Mouse (Mus musculus) cerebellum, postnatal 10 days (tissue): ENCODE results near the gene Tax1bp3.
A peak's percentile ranks its signal among the peaks of the same experiment; 100 is the strongest.

Source experiments
- DNase-seq, 2 experiments: peaks; one replicate each; pipeline ENCODE4 v3.0.0; 2021; ENCODE audit warnings: mixed read lengths in 2 of 2

Tax1bp3 gene

GRCm38 (mm10) chr11:73176608-73177508 lies at the start of gene Tax1bp3, which contains the start of gene Emc6:
Tax1bp3 (plus strand) TSS chr11:73177083.
Emc6 (minus strand) TSS chr11:73177037.
- peak; percentile 97 to 98 for DNase-seq

GRCm38 (mm10) chr11:73131020-73131419 lies 45.9 kb upstream of the Tax1bp3 start:
- no peak for DNase-seq

GRCm38 (mm10) chr11:73132999-73133398 lies 43.9 kb upstream of the Tax1bp3 start:
- no peak for DNase-seq

GRCm38 (mm10) chr11:73134222-73134621 lies 42.7 kb upstream of the Tax1bp3 start:
- DNase-seq = no peak

- no peak for DNase-seq
These were observed 40.3 kb upstream of the Tax1bp3 start for GRCm38 (mm10) chr11:73136587-73136986.

- no peak for DNase-seq
These were observed 39.8 kb upstream of the Tax1bp3 start for GRCm38 (mm10) chr11:73137116-73137515.

GRCm38 (mm10) chr11:73137591-73138501 lies 39.0 kb upstream of the Tax1bp3 start, which contains the start of gene Haspin:
Haspin (minus strand) TSS chr11:73138294.
- DNase-seq = peak; percentile 96

- DNase-seq = no peak
These were observed 32.6 kb upstream of the Tax1bp3 start for GRCm38 (mm10) chr11:73144261-73144681.

- peak in 1 of 2 experiments; percentile 33 for DNase-seq
These were observed 30.6 kb upstream of the Tax1bp3 start for GRCm38 (mm10) chr11:73146026-73146974.

GRCm38 (mm10) chr11:73146975-73147365 lies 29.9 kb upstream of the Tax1bp3 start:
- no peak for DNase-seq

- DNase-seq = no peak
These were observed 28.7 kb upstream of the Tax1bp3 start for GRCm38 (mm10) chr11:73148209-73148608.

GRCm38 (mm10) chr11:73155071-73155470 lies 21.8 kb upstream of the Tax1bp3 start:
- peak in 1 of 2 experiments; percentile 23 for DNase-seq

GRCm38 (mm10) chr11:73159957-73160810 lies 16.7 kb upstream of the Tax1bp3 start, which contains the start of gene P2rx5:
P2rx5 (plus strand) TSS chr11:73160421.
- DNase-seq = peak; percentile 41 to 48

GRCm38 (mm10) chr11:73160811-73161200 lies 16.1 kb upstream of the Tax1bp3 start:
- peak in 1 of 2 experiments; percentile 24 for DNase-seq

GRCm38 (mm10) chr11:73161616-73162015 lies 15.3 kb upstream of the Tax1bp3 start:
- DNase-seq = no peak

GRCm38 (mm10) chr11:73162284-73162683 lies 14.6 kb upstream of the Tax1bp3 start:
- DNase-seq = no peak

- DNase-seq = no peak
These were observed 8.8 kb upstream of the Tax1bp3 start for GRCm38 (mm10) chr11:73168071-73168470.

- DNase-seq = no peak
These were observed 8.3 kb upstream of the Tax1bp3 start for GRCm38 (mm10) chr11:73168576-73168975.

GRCm38 (mm10) chr11:73169231-73169630 lies 7.7 kb upstream of the Tax1bp3 start:
- peak; percentile 79 to 81 for DNase-seq

- peak; percentile 41 to 42 for DNase-seq
These were observed 4.7 kb upstream of the Tax1bp3 start for GRCm38 (mm10) chr11:73172186-73172585.

- DNase-seq = no peak
These were observed 1.3 kb upstream of the Tax1bp3 start for GRCm38 (mm10) chr11:73175612-73176011.
